Mouse (Mus musculus) brain, embryonic 18.5 days (tissue): Measurements from ENCODE around the gene Slu7.
A peak's percentile ranks its signal among the peaks of the same experiment; 100 is the strongest.

Source experiments
- DNase-seq: peaks from one replicate; pipeline ENCODE4 v3.0.0-alpha.2; 2012; ENCODE audit warnings: low read depth, low spot score

The Slu7 gene

DNA sequence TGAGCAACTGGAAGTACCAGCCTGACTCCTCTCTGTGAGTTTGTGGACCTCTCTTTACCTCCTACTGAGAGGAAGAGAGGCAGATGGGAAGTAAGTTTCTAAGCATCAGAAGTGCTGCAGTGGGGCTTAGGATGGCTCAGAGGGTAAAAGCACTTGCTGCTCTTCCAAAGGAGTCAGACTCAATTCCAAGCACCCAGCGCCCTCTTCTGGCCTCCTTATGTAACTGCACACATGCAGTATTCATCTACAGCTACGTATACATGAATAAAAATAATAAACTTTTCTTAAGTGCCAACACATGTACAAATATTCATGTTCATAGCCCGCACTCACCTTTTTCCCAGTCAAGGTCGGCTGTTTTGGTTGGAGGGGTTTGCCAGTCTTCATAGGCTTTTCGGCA is 9.2 kb upstream of the Slu7 start:
- no peak for DNase-seq

DNA sequence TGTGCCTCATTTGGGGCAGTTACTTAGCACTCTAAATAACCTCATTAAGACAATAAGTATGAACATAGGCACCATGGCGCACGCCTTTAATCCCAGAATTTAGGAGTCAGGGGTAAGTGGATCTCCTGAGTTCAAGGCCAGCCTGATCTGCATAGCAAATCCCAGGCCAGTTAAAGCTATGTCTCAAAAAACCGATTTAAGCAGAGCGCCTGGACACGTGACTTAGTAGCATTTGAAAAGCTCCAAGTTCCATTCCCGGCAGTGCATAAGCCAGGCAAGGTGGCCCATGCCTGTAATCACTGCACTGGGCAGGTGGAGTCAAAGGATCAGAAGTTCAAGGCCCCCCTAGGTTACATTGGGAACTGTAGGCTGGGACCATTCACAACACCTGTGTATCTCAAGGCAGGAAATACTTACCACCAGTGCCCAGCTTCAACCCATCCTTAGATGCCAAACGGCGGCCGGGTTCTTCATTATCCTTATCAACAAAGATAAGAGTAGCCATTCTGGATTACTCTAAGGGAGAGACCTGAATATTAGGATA is 8.3 kb upstream of the Slu7 start:
- DNase-seq: no peak

DNA sequence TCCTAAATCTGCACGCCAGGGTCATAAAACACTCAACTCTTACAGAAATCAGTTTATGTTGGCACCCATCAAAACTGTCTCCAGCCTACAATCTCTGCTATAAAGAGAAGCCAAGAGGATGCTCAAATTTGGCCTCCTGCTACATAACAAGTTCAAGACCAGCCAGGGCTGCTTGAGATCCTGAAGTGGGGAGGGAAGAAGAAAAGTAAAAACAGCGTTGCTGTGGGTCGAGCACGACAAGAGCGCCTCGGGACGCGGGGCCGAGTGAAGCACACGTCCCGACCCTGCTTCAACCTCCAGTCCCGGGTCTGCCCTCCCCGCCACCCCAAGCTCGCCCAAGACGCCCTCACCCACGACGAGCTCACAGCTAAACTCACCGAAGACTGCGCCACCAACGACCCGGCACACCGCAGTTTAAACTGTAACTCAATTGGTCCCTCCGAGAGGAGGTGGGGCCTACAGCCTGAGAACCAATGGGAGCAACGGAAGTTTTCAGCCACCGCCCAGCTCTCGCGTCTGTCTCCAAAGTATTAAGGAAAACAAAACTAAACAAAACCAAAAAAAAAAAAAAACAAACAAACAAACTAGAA is 7.6 kb upstream of the Slu7 start, which contains the start of gene Pttg1:
TSS of gene Pttg1 (minus strand) at position 428 of the 590 bp plus-strand sequence.
- DNase-seq: peak; percentile 45

DNA sequence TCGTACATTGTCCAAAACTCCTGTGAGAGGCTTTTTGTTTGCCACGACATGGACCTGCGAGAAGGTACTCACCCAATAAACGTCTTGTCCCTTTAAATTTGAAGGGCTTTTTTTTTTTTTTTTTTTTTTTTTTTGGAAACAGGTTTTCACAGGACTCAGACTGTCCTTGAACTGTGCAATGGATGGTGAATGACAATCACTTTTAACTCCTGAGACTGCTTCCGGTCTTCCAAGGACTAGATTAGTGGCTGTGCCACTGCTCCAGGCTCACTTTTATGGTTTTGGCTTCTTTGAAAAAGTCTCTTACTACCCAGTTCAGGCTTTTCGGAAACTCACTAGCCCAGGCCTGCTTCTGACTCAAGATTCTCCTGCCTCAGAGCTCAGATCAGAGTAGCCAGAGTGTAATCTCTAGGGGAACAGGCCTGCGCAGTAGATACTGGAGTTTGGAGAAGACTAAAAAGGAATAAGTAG is 7.1 kb upstream of the Slu7 start:
- DNase-seq: no peak

DNA sequence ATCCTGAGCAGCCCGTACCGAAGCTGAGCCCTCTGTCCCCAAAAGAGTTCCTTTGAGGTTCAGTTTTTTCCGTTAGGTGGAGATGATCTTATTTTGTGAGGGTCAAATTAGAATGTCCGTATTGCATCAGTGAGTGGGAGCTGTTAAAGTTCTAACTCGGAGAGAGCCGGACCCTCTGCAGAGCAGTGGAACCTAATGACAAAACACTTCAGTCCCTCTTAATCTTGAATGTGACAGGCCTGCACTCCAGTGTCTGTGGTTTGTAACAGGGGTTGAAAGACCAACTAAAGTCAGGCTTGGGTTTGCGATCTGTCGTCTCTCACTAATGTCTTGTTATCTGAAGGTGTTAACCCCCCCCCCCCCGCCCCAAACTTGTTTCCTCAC is 472 bp downstream of the Slu7 start:
- no peak for DNase-seq

DNA sequence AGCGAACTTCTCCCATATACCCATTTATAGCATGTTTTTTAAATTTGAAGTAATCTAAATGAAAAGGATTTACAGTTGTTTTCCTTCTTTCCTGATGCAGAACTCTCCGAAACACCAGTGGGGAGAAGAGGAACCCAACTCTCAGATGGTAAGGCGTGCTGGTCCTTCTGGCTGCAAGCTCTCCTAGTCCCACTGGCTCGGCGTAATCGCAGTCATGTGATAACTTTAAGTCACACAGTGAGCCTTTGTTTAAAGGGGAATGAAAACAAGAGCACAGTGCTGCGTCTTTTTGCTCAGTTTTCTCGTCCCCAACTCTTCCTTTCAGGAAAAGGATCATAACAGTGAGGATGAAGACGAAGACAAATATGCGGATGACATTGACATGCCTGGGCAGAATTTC is 7.6 kb downstream of the Slu7 start:
- no peak for DNase-seq

DNA sequence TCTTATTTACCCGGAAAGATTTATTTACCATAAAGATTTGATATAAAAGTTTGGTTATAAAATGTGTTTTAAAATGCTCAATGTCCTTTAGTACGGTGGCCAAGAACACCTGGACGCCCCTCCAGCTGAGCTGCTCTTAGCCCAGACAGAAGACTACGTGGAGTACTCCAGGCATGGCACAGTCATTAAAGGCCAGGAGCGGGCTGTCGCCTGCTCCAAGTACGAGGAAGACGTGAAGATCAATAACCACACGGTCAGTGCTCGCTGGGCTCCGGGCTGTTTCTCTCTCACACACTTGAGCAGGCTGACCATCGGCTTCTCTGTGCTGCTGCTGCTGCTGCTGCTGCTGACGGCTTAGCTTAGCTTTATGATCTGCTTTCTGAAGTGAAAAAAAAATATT is 9.6 kb downstream of the Slu7 start:
- DNase-seq: no peak

DNA sequence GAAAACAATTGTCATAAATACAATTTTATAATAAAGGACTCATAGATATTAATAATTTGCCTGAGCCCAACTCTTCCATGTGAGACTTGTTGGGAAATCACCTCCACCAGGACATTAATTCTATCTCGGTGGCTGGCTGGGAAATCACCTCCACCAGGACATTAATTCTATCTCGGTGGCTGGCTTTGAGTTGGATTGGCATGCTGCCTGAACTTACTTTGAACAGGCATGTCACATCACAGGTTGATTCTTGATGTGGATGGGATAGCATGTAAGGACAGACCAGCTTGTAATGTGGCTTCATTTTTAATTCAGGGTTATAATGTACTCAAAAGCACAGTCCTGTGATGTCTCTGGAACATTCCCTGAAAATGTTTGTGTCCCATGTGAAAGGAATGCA is 16.4 kb downstream of the Slu7 start:
- no peak for DNase-seq

DNA sequence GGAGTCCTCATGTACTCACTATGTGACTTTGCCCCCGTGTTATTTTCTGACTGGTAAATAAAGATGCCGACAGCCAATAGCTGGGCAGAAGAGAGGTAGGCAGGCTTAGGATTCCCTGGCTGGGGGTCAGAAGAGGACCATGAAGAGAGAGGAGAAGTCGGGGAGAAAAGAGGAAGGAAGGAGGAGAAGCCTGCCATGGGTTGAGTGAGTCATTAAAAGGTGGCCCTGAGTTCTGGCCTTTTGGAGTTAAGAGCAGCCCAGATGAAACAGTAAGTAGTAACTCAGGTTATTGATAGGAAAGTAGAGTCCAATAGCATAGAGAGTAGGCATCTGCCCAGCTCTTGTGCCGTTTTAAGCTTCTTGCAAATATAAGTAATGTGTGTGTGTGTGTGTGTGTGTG is 17.8 kb downstream of the Slu7 start:
- no peak for DNase-seq

DNA sequence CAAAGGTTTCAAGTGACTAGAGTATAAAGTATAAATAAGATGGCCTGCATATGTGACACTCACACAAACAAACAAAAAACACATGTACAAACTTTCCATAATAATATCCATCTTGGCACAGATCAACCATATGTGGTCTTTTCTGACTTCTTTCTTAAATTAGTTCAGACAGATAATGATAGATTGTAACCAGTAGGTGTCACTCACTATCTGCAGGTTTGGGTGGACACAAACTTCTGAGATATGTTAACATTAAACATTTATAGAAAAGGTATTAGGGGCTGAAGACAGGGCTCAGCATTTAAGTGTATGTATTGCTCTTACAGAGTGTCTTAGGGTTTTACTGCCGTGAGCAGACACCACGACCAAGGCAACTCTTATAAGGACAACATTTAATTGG is 18.7 kb downstream of the Slu7 start:
- DNase-seq: no peak

DNA sequence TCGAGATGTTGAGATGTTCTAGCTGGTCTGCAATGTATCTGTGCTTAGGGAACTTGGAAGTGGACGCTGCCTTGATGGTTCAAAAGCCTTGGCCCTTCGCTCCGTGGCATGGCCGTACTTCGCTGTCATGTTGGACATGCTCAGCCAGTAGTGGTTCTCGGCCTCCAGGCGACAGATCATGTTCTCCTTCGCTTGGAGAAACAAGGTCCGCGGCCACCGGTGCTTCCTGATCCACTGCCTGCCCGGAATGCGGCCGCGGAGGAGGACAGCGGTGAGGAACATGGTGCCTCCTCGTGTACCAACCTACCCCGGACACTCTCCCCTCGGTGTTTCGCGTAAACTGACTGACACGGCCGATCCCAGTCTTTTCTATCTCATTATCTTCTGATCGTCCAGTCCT is 29.7 kb downstream of the Slu7 start:
- no peak for DNase-seq

DNA sequence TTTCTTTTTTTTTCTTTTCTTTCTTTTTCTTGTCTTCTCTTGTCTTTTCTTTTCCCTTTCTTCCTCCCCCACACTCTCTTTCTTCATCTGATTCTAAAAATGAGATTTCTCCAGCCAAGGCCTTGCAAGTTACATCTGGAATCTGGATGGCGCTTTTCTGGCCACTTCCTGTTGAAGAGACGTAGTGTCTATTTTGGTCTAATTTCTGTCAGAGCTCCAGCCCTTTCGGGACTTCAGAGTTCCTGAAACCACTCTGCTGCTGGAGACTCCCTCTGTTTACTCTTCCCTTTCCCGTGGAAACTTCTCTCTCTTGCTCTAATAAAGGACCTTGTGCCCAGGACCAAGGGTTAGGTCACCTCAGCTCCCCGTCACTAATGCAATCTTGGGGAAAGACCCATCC is 36.6 kb downstream of the Slu7 start:
- DNase-seq: no peak

DNA sequence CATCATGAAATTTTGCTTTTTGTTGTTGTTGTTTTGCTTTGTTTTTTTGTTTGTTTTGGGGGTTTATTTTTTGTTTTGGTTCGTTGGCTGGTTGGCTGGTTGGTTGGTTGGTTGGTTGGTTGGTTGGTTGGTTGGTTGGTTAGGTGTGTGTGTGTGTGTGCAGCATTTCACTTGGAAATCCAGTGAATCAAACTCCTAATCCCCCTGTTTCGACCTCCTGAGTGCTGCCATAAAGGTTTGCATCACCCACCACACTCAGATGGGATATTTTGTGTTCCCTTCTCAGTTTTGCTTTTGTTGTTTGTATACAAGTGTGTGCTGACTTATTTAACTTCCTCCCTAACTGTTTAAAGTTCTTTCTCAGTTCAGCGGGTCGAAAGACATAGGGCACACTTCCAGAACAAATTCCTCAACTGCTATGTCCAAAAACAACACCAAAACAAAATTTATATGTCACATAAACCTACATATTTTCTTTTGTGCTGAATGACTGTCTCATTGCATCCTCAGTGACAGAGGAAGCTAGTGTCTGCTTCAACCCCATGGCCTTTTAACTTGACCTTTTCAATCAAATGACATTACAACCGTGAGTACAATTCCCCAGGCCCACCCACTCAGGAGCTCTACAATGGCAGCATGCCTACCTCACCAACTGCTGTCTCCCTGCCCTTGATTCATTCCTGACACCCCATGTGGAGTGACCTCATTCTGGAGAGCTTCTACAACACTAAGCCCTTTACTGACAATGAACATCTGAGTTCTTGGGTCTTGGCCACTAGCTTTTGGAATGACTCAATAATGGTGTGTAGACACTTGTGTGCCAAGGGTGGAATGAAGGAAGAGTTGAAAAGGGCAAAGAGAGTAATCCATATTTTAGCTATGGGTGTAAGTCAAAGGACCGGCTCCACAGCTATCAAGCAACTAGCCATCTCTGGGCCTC is 37.6 kb downstream of the Slu7 start:
- DNase-seq: no peak

DNA sequence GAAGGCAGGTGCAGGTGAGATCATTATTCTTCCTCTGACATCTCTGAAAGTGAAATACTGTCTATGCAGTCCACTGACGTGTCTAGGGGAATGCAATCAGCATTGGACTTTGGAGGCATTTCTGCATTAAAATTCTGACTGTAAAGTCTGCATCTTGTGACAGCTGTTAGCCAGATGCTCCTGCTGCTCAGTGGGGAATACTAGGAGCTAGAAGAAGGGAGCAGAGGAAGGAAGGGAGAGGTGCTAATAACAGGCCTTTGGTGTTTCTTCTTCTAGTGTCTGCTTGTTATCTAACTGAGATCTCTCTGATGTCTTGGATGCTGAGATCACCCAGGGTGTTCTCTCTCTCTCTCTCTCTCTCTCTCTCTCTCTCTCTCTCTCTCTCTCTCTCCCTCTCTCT is 39.6 kb downstream of the Slu7 start:
- no peak for DNase-seq

DNA sequence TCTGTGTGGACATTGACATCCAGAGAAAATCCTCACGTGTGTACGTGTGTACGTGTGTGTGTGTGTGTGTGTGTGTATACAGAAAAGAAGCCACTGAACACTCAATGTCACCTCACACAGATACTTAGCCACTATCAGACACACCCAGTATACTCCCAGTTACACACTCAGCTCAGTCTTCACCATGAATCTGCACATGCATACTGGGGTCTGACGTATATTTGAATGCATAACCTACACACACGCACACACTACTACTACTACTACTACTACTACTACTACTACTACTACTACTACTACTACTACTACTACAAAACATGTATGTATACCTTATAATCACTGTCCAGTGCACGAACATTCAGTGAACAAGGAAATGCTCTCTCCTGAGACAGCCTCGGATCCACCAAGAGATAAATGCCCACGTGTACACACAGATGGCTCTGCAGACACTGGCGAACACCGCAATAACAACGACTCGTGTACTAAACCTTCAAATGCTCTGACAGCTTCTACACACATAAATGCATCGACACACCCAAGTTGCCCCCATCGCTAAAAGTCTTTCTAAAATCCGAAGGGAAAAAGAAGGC is 40.2 kb downstream of the Slu7 start:
- DNase-seq: no peak

DNA sequence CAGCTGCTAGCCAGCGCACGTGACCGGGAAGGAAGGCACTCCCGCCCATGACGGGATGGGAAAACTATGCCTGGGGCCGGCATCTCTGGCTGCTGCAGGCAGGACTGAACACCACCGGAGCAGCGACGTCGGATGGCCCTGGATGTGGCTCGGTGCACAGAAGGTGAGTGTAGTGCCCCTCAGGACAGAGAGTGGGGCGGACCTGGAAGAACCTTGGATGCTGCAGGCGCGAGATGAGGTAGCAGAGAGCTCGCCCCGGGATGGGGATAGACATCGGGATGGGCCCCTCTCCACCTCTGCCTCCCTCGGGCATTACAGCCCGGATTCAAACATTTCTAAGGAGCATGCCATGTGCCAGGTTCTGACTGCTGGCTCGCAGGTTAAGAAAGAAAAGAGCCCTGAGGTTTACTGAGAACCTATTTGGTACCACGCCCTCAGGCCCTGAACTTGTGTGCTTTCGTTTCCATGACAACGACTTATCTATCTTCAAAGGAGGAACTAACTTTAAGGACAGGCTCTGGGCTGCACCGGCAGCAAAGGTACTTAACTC is 40.8 kb downstream of the Slu7 start, which contains the start of gene C1qtnf2:
TSS of gene C1qtnf2 (plus strand) at position 52 of the 550 bp plus-strand sequence.
- no peak for DNase-seq

DNA sequence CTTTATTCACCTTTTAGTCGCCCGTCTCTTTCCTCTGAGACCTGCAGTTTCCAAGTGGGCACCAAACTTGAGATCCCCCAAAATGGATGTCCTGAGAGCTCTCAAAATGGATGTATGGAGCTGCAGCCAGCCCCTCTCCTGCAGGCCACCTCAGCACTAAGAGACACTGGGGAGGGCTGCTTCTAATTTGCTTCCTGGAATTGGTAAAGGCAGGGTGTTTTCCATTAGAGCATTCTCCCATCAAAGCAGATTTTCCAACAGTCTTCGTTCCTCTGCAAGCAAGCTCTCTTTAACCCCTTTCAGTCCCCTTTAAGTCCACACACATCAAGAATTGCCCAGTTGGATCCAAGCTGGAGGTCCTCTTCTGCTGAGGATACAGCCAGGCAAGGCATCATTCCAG is 45.8 kb downstream of the Slu7 start:
- no peak for DNase-seq

DNA sequence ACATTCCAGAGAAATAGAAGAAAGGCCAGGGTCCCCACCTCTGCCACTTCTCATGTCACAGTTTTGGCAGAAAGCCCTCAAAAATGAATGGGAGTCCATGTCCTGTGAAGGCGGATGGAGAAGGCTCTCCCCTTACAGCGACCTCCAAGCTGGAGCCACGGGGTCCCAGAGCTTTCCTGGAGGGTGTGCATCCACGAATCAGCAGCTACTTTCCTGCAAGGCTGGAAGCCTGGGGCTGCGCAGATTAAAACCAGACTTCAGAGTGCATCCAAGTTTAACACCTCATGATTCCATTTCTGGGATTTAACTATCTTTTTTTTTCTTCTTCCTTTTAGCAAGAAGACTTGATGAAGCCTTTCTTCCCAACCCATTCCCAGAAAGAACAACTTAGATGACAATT is 47.0 kb downstream of the Slu7 start:
- no peak for DNase-seq

DNA sequence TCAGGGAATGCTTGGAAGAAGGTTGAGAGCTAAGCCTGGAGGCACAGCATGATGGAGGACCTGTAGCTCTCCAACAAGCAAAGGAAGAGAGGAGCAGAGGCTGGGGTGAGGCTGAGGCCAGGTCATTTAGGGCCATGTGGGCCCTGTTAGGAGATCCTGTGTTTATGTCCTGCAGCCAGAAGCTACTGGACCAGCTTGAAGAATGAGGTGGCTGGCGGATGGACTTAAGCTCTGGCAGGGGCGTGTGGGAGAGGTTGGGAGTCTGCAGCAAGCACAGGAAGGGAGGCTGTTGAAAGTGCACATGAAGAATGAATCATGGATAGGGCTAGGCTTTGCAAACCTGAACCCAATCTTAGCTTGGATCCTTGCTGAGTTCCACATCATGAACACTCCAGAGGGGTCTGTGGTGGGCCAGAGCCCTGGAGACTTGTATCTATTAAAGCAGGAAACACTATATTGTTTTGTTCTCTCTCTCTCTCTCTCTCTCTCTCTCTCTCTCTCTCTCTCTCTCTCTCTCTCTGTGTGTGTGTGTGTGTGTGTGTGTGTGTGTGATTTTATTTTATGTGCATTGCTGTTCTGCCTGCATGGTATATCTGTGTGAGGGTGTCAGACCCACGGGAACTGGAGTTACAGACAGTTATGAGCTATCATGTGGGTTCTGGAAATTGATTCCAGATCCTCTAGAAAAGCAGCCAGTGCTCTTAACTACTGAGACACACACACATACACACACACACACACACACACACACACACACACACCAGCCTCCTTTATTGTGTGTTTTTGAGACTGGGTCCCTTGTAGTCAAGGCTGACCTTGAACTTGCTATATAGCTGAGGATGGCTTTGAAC is 48.4 kb downstream of the Slu7 start:
- no peak for DNase-seq

DNA sequence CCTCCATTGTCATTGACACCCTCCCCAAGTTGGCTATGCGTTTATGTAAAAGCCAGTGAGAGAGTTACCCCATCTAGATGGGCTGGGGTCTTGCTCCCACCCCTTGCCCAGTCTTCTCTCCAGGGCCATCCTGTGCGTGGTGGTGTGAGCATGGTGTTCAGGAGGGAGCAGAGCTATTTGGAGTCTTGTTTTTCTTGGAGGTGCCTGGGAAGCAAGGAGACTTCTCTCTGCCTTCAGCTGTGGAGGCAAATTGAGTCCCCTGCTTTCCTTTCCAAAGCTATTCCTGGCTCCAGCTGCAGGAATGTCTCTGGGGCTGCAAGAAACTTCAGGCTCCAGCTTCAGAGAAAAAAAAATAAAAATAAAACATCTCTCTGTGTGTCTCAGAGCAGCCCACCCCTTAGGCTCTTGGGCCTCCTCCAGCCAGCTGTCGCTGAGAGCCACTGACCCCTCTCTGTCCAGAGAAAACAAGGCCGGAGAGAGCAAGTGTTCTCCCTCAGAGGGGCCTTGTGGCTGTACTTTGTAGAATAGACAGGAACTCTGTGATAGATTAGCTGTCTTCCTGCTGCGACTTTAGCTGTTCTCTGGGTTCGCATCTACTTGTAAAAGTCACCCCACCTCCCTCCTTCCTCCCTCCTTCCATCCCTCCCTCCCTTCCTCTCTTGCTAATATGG is 49.7 kb downstream of the Slu7 start:
- DNase-seq: no peak

DNA sequence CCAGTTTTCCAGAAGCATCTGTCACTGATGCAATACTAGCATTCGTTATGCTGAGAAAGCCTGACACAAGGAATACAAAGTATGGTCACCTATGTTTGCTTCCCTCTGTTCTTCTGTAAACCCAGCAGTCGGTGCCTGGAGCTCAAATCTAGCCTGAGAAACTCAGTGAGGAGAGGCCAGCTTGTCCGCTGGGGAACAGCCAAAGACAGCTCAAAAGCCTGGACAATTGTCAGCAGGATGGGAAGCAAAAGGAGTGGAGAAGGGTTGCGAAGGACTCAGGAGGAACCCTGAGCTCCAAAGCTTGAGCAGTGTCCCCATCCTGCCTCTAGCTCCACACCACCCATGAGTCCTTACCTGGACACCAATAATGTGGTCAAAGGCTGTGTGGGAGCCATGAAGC is 50.5 kb downstream of the Slu7 start:
- no peak for DNase-seq
